Mouse (Mus musculus) heart, postnatal 0 days (tissue): Measurements from ENCODE around the gene Dek. TPM values are rescaled to one million over a fixed set of nuclear protein-coding genes. Genes with fewer than 3 reads are reported as not detected.

Experiments
- ATAC-seq: fragments of 200-750 bp; cut with Nextera tagmentation; 2 replicates; pipeline ENCODE4 v1.8.0; 2017; ENCODE audit warnings: low read depth, moderate number of reproducible peaks, moderate library complexity; ENCODE audit not compliant: insufficient read depth
- DNase-seq: peaks from one replicate; pipeline ENCODE4 v3.0.0-alpha.2; 2016; ENCODE audit warnings: low spot score
- H3K27ac ChIP-seq: fragments of 300-500 bp; sonication (generic); 2 replicates; pipeline ENCODE4 v1.5.1; 2014; ENCODE audit warnings: low read depth, mild to moderate bottlenecking
- H3K27me3 ChIP-seq: fragments of 300-500 bp; sonication (generic); 2 replicates; pipeline ENCODE4 v1.6.1; 2014; ENCODE audit warnings: low read length, mixed read lengths; ENCODE audit not compliant: control insufficient read depth, insufficient read depth
- H3K36me3 ChIP-seq: fragments of 300-500 bp; sonication (generic); replicated peaks from 2 replicates; pipeline ENCODE4 v1.6.1; 2014; ENCODE audit warnings: low read length, mixed read lengths; ENCODE audit not compliant: control insufficient read depth, insufficient read depth
- H3K4me1 ChIP-seq: fragments of 300-500 bp; sonication (generic); 2 replicates; pipeline ENCODE4 v1.6.1; 2014; ENCODE audit warnings: antibody characterized with exemption; ENCODE audit not compliant: control insufficient read depth, insufficient read depth
- H3K4me2 ChIP-seq: fragments of 300-500 bp; sonication (generic); 2 replicates; pipeline ENCODE4 v1.6.1; 2014; ENCODE audit warnings: low read depth, mild to moderate bottlenecking, low read length, moderate library complexity
- H3K4me3 ChIP-seq: fragments of 300-500 bp; sonication (generic); 2 replicates; pipeline ENCODE4 v1.5.1; 2014; ENCODE audit warnings: low read depth, low read length
- H3K9ac ChIP-seq: fragments of 300-500 bp; sonication (generic); replicated peaks from 2 replicates; pipeline ENCODE4 v1.6.1; 2014; ENCODE audit warnings: low read depth, low read length, mixed read lengths
- H3K9me3 ChIP-seq: fragments of 300-500 bp; sonication (generic); replicated peaks from 2 replicates; pipeline ENCODE4 v1.6.1; 2016; ENCODE audit warnings: low read length; ENCODE audit not compliant: control insufficient read depth
- CTCF ChIP-seq: IDR thresholded peaks from 2 replicates; pipeline ENCODE4 v1.5.1; 2016; ENCODE audit warnings: antibody characterized with exemption, control low read depth, low read depth
- EP300 ChIP-seq: IDR thresholded peaks from 2 replicates; pipeline ENCODE4 v1.6.1; 2016; ENCODE audit warnings: antibody characterized with exemption, low read depth
- WGBS: fragments of 180-500 bp; shearing (Covaris S2); extraction: QIAGEN DNeasy Blood & Tissue Kit; methylation state at CpG from one replicate; pipeline ENCODE4 v1.1.7; 2014; 5-methylcytosine and 5-hydroxymethylcytosine counted together
- polyA plus RNA-seq: library from polyadenylated mRNA; unstranded; fragments of >200 nt; fragmentation: Nextera tagmentation; extraction: Ambion mirVana; gene quantifications from 2 replicates; pipeline ENCODE4 v1.2.1, GENCODE M21; 2015
- total RNA-seq: library from RNA; depleted of rRNA; stranded (reverse); fragments of >200 nt; gene quantifications from 2 replicates; pipeline ENCODE4 v1.2.3, GENCODE M21; 2014; ENCODE audit warnings: low replicate concordance

Gene Dek
- total and polyA plus RNA-seq, 2 experiments from 2014 or later = 59.2 to 87.4 TPM

GRCm38 (mm10) chr13:47134836-47135235 lies 28.8 kb upstream of the Dek start:
- 0 out of 2 replicates have a peak, but pooled peaks cover 4% of the 10 kb centered on the region for H3K9me3 ChIP-seq
- DNase-seq (no peak), ATAC-seq (no peak)
- H3K4me3 ChIP-seq = no peak overlapping the region
- TF ChIP-seq EP300 (no peak), CTCF (no peak)
- H3K27me3 ChIP-seq = no peaks in the 10 kb centered on the region
- no peak overlapping the region for H3K27ac ChIP-seq
- 86% methylated on average over 7 of the region's 7 CpGs for WGBS
- H3K36me3 ChIP-seq = peaks cover 6% of the 10 kb centered on the region
- peaks cover 2% of the 10 kb centered on the region for H3K4me1 ChIP-seq
- H3K4me2 ChIP-seq = no peak overlapping the region
- no peak overlapping the region for H3K9ac ChIP-seq

- peaks cover 8% of the 10 kb centered on the region for H3K4me1 ChIP-seq
- no peaks in the 10 kb centered on the region; the same call in 1 of the 2 replicates for H3K36me3 ChIP-seq
- H3K4me3 ChIP-seq = no peak overlapping the region
- H3K27ac ChIP-seq = no peak overlapping the region
- H3K9ac ChIP-seq = no peak overlapping the region
- H3K4me2 ChIP-seq = no peak overlapping the region
- no peaks in the 10 kb centered on the region for H3K27me3 ChIP-seq
- ATAC-seq = no peak
- 70% methylated on average over 8 of the region's 8 CpGs for WGBS
- TF ChIP-seq EP300 (no peak), CTCF (no peak)
- DNase-seq = no peak
- no peaks in the 10 kb centered on the region for H3K9me3 ChIP-seq
Measured at GRCm38 (mm10) chr13:47133058-47133457, 27.1 kb upstream of the Dek start.

GRCm38 (mm10) chr13:47129090-47129489 lies 23.1 kb upstream of the Dek start:
- WGBS = 28% methylated on average over 4 of the region's 4 CpGs
- Histone ChIP-seq H3K27ac (peak overlapping the region; percentile 30; the same call in 1 of the 2 replicates), H3K36me3 (no peaks in the 10 kb centered on the region), H3K4me2 (no peak overlapping the region), H3K9me3 (no peaks in the 10 kb centered on the region), H3K4me3 (no peak overlapping the region), H3K4me1 (peaks cover 15% of the 10 kb centered on the region), H3K27me3 (no peaks in the 10 kb centered on the region), H3K9ac (no peak overlapping the region)
- TF ChIP-seq CTCF (no peak), EP300 (no peak)
- peak; percentile 53 for DNase-seq
- peak; percentile 76 for ATAC-seq

GRCm38 (mm10) chr13:47125595-47125994 lies 19.6 kb upstream of the Dek start:
- Histone ChIP-seq H3K27me3 (peaks cover 7% of the 10 kb centered on the region; the same call in 1 of the 2 replicates), H3K4me1 (peaks cover 25% of the 10 kb centered on the region), H3K4me3 (no peak overlapping the region), H3K27ac (no peak overlapping the region), H3K4me2 (no peak overlapping the region), H3K9ac (no peak overlapping the region), H3K9me3 (no peaks in the 10 kb centered on the region), H3K36me3 (no peaks in the 10 kb centered on the region)
- no peak for ATAC-seq
- WGBS = 75% methylated on average over 5 of the region's 5 CpGs
- TF ChIP-seq CTCF = no peak
- no peak for TF ChIP-seq EP300
- no peak for DNase-seq

- no peak overlapping the region for H3K4me3 ChIP-seq
- no peak overlapping the region for H3K4me2 ChIP-seq
- no peak overlapping the region for H3K27ac ChIP-seq
- no peak for TF ChIP-seq EP300
- TF ChIP-seq CTCF = no peak
- H3K9ac ChIP-seq = no peak overlapping the region
- no peak for DNase-seq
- ATAC-seq = no peak
- no peaks in the 10 kb centered on the region for H3K9me3 ChIP-seq
- no peaks in the 10 kb centered on the region for H3K36me3 ChIP-seq
- peaks cover 7% of the 10 kb centered on the region; the same call in 1 of the 2 replicates for H3K27me3 ChIP-seq
- peaks cover 25% of the 10 kb centered on the region for H3K4me1 ChIP-seq
- 71% methylated on average over 6 of the region's 6 CpGs for WGBS
Measured at GRCm38 (mm10) chr13:47124986-47125385, 19.0 kb upstream of the Dek start.

- Histone ChIP-seq H3K4me1 (peaks cover 21% of the 10 kb centered on the region), H3K9me3 (no peaks in the 10 kb centered on the region), H3K4me3 (no peak overlapping the region), H3K4me2 (no peak overlapping the region), H3K36me3 (no peaks in the 10 kb centered on the region), H3K9ac (no peak overlapping the region), H3K27me3 (peaks cover 7% of the 10 kb centered on the region; the same call in 1 of the 2 replicates), H3K27ac (no peak overlapping the region)
- WGBS = 43% methylated on average over 3 of the region's 3 CpGs
- DNase-seq = no peak
- TF ChIP-seq EP300 (no peak), CTCF (0 out of 2 replicates have a peak, but pooled peaks have one; percentile 12)
- ATAC-seq = peak; percentile 24; the same call in 1 of the 2 replicates
Measured at GRCm38 (mm10) chr13:47124449-47124848, 18.4 kb upstream of the Dek start.
